Mouse (Mus musculus): ENCODE results near the gene Asl.

Asl gene

GRCm38 (mm10) chr5:130029142-130029897, at the start of gene Asl, which contains the start of gene Crcp:
Gene Asl, minus strand, starts transcription at chr5:130029247.
Gene Crcp, plus strand, starts transcription at chr5:130029290.
- peak; percentile 52 to 78 for DNase-seq (ENCODE audit: low spot score in 2 of 2)

DNA sequence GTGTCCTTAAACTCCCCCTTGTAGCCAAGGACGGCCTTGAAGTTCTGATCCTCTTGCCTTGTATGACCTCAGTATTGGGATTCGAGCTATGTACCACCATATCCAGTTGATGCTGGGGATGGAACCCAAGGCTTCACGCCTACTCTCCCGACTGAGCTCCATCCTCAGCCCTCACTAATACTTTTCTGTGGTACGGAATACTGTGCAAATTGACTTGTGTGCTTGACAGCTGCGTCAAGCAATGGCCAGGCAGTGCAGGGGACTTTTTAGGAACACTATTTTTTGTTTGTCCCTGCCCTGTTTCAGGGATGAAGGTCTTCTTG, 49.7 kb upstream of the Asl start:
- no peak for DNase-seq (ENCODE audit: low spot score in 2 of 2)

DNA sequence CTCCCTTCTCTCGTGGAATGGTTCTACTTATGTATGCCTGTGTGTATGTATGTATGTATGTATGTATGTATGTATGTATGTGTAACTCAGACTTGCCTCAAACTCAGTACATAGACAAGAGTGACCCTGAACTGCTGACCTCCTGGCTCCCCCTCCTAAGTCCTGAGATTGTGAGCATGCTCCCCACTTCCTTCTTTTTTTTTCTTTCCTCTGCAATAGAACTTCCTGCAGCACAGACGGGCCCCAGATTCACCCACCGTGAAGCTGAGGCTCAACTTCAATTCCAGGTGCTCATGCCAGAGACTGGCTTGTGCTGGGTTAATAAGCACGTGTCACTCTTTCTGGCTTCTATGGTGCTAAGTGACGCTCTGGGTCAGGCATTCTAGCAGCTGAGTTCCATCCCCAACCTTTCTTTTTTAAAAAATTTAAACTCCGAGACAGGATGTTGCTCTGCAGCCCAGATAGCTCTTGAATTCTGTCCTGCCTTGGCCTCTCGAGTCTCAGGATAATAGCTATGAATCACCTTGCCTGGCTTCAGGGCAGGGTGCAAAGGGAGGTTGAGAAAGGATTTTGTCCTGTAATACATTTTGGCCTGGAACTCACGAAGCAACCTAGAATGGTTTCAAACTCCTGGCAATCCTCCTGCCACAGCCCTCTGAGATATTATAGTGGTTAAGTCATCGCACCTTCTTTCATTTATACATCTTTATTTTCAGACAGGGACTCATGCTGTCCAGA, 49.2 kb upstream of the Asl start:
- DNase-seq (ENCODE audit: low spot score in 2 of 2), result no peak

DNA sequence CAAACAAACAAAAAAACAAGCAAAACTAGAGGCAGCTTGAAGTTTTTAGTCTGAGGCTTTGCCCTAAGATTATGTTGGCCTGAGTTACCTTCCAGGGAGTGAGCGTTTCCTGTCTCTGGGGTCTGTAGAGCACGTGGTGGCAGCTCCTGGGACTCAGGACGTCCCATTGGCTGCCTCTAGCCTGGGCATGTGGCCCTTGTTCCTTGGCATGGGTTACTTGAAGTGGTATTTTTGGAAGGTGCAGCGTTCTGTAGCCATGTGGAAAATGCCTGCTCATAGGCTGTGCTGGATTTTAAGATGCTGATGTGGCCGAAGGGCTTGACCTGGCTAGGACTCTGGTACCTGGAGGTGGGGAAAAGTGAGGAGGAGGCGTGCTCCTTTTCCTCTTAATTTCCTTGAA, 47.3 kb upstream of the Asl start:
- DNase-seq (ENCODE audit: low spot score in 2 of 2), result no peak

DNA sequence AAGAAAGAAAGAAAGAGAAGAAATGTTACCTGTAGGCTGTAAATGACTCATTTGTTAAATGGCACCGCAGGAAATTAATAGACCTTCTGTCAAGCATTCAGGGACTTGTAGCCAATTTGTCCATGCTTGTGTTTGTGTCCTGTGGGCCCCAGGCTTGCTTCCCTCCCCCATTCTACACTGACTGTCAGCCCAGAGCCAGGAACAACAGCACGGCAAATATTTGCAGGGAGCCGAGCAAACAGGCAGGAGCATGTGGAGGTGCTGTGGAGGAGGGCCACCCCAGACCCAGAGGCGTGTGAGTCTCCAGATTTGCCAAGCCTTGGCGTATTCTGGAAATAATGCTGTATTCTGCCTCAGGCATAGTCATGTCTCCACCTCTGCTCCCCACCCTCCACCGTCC, 45.4 kb upstream of the Asl start:
- no peak for DNase-seq (ENCODE audit: low spot score in 2 of 2)

GRCm38 (mm10) chr5:130073026-130073425, 44.0 kb upstream of the Asl start, which contains the start of gene Tpst1:
Gene Tpst1, plus strand, starts transcription at chr5:130073326.
- DNase-seq (ENCODE audit: low spot score in 2 of 2), result no peak

DNA sequence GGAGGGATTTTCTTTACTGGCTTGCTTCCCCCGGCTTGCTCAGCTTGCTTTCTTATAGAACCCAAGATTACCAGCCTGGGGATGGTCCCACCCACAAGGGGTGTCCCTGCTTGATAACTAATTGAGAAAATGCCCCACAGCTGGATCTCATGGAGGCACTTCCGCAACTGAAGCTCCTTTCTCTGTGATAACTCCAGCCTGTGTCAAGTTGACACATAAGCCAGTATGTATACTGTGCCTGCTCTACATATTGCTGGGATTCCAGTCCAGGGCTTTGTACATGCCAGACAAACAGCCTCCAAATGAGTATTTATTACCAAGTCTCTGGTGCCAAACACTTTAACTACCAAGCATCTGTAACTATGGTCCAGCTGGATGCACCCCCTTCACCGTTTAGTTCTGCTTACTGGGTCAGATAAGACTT, 38.8 kb upstream of the Asl start:
- DNase-seq (ENCODE audit: low spot score in 2 of 2), result no peak

DNA sequence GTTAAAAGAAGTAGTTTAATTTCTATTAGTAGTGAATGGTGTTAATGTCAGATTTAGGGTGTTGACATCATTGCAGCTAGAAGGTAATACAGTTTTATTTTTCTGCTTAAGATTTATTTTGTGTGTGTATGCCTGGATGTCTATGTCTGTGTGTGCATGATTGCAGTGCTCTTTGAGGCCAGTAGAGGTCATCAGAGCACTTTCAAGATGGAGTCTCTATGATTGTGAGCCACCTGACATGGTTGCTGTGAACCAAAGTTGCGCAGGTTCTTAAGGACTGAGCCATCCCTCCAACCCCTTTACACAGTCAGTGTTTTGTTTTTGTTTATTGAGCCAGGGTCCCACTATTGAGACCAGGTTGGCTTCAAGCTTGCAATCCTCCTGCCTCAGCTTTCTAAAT, 36.5 kb upstream of the Asl start:
- no peak for DNase-seq (ENCODE audit: low spot score in 2 of 2)

- no peak for DNase-seq (ENCODE audit: low spot score in 2 of 2)
These were observed 34.7 kb upstream of the Asl start for GRCm38 (mm10) chr5:130063760-130064159.

DNA sequence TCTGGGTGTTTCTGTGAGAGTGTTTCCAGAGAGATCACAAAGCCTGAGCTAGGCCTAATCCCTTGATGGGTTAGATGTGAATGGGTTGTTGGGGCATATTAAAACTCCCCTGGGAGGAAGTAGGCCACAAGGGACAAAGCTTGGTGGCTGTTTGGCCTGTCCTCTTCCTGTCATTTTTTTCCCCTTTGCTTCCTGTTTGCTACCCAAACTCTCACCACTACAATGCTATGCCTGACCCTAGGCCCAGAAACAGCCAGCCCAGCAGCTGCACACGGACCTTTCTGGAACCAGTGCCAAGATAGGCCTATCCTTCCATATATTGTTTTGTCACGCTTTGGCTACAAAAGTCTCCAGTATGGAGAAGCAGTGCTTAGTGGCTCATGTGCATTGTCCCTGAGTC, 33.0 kb upstream of the Asl start:
- DNase-seq (ENCODE audit: low spot score in 2 of 2), result no peak

DNA sequence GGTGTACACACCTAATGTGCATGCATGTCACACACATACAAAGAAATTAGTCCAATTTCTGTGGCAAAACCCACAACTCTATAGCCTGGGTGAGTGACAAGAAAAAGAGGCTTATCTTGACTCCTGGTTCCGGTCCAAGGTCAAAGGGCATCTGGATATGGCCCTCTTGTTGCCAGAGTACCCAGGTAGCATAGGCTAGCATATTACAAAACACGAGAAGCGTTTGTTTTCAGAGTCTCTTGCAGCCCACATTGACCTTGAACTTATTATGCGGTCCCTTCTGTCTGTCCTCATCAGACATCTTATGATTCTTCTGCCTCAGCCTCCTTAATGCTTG, 31.2 kb upstream of the Asl start:
- DNase-seq (ENCODE audit: low spot score in 2 of 2), result no peak

GRCm38 (mm10) chr5:130059413-130060328, 30.6 kb upstream of the Asl start:
- DNase-seq (ENCODE audit: low spot score in 2 of 2), result no peak

GRCm38 (mm10) chr5:130056303-130056702, 27.3 kb upstream of the Asl start:
- no peak for DNase-seq (ENCODE audit: low spot score in 2 of 2)

GRCm38 (mm10) chr5:130055688-130056087, 26.6 kb upstream of the Asl start:
- no peak for DNase-seq (ENCODE audit: low spot score in 2 of 2)

GRCm38 (mm10) chr5:130052955-130053354, 23.9 kb upstream of the Asl start:
- no peak for DNase-seq (ENCODE audit: low spot score in 2 of 2)

- DNase-seq (ENCODE audit: low spot score in 2 of 2), result no peak
These were observed 23.5 kb upstream of the Asl start for GRCm38 (mm10) chr5:130052510-130052909.

- DNase-seq (ENCODE audit: low spot score in 2 of 2), result no peak
These were observed 22.2 kb upstream of the Asl start for GRCm38 (mm10) chr5:130051073-130051860.

DNA sequence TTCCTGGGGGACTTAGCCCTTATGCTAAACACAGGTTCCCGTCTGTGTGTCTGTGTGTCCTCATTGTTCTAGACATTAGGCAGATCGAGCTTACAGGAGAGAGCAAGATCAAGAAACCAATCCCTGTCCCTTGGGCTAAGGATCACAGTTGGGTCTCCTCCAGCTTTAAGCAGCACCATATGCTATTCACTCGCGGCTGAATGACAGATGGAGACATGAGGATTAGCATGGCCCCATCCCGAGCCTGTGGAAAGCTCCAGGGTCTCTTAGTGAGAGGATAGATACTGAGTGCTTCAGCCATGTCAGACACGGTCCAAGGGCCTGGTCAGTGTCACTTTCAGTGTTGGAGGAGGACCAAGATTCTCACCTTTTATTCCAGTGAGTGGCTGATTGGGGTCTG, 21.4 kb upstream of the Asl start:
- DNase-seq (ENCODE audit: low spot score in 2 of 2), result peak in 1 of 2 experiments; percentile 23

GRCm38 (mm10) chr5:130048786-130049520, 19.9 kb upstream of the Asl start:
- DNase-seq (ENCODE audit: low spot score in 2 of 2), result no peak

GRCm38 (mm10) chr5:130047013-130047412, 18.0 kb upstream of the Asl start:
- DNase-seq (ENCODE audit: low spot score in 2 of 2), result no peak

GRCm38 (mm10) chr5:130046589-130046988, 17.5 kb upstream of the Asl start:
- no peak for DNase-seq (ENCODE audit: low spot score in 2 of 2)

All from cerebellum, postnatal 4 days (tissue).